Mouse (Mus musculus) thymus, postnatal 4 days (tissue): ENCODE data around the gene Wdr43.
"Not testable (repeated sequence)": the region's sequence is repeated elsewhere in the genome, so short reads cannot be mapped to it uniquely, and the experiment has no call there.

Experiments used
- DNase-seq: peaks from one replicate; pipeline ENCODE4 v3.0.0; 2021

Gene Wdr43

DNA sequence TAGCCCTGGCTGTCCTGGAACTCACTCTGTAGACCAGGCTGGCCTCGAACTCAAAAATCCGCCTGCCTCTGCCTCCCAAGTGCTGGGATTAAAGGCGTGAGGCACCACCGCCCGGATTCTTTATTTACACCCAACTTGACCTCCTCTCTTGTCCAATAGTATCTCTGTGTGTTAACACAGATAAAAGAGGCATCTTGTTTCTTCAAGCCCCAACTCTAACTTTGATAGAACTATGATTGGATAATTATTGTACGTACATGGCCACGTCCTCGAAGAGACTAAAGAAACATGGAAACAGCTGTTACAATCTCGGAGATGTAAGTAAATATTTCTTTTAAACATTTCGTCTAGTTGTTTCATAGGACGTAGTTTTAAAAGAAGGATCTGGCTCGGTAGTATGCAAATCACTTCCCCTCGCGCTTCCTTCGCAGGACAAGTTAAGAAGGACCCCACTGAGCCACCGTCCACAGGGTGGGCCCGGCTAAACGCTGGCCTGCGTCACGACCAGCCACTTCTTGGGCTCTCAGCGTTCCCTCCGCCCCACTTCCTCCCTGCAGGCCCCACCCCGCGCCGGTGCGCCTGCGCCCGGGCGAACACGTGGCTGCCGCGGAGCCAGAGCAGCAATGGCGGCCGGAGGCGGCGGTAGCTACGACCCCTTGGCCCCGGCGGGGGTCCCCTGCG, at the start of gene Wdr43:
Gene Wdr43 (plus strand): TSS at position 258 of the 681 bp plus-strand sequence.
- peak; percentile 95 for DNase-seq

DNA sequence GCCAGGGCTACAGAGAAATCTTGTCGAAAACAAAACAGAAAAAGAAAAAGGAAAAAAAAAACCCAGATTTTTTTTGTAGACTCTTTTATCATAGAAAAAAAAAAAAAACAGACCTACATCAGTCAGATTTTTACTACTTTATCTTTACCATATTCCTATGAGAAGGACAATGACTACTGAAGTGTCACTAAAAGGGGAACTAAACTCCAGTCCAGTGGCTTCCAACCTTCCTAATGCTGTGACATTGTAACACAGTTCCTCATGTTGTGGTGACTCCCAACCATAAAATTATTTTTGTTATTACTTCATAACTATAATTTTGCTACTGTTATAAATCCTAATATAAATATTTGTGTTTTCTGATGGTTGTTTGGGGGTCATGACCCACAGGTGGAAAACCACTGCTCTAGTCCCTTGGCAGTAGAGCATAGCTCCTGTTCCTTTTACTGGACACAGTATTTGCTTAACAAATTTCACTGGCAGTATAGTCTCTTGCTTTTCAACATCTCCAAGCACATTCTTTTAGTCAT, 36.5 kb upstream of the Wdr43 start:
- DNase-seq: no peak

DNA sequence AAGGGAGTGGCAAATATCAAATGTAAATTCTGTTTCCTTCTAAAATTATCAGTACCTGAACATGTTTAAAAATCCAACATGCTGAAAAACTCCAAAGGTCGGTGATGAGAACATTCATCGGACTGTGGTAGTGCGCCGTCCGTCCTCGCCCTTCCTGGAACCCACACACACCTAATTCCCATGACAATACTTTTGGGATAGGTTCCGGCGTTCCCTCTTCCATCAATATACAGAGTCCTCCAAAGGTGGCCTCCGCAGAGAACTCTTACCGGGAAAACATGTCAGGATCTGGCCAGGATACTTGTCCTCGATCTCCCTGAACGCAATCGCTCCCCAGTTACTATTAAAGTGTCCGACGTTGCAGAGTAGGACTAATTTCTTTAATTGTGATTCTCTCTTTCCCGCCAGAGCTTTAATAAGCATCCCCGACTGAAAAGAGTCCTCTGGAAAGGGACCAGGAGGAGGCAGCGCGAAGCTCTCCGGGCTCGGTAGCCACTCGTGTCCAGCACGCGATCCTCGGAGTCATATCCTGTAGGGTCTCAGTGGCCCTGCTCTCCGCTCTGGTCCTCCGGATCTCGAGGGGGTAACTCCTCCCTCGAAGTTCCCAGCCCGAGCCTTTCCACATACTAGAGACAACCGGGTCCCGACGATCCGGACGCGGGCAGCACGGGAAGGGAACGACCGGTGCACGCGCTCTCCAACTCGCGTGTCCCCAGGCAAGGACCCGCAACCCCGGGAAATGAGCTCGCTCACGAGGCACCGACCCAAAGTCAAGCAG, 17.6 kb upstream of the Wdr43 start:
- no peak for DNase-seq

DNA sequence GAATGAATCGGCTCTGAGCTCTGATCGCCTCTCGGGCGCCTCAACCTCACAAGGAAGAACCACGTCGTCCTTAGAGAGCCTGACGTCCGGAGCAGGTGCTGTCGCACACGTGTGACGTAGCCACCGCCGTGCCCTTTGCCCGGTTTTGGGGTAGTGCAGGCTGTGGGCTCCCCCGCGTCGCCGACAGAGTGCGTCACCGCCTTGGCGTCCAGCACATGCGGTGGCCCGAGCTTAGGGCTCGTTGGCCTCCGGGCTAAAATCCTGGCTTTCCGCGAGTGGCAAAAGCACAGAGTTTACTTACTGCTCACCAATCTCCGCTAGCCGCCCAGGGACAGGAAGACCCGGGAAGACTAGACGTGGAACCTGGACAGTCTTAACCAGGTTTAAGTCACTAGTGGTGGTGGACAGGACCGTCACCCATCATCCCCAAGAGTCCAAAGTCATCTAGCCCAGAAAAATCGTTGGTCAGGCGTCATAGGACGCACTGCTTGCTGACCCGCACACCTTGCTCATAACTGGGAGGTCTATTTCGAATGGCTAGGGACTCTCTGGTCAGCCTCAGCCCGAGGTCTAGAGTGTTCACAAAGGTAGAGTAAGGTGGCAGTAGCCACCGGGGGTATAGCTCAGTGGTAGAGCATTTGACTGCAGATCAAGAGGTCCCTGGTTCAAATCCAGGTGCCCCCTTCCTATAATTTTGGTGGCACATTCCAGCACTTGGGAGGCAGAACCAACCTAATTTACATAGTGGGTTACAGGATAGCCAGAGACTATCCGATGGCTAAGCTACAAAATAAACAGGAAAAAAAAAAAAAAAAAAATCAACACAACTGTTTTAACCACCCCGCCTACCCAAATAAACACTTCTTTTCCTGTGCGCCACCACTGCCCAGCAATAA, 16.8 kb upstream of the Wdr43 start:
- DNase-seq: peak; percentile 92

DNA sequence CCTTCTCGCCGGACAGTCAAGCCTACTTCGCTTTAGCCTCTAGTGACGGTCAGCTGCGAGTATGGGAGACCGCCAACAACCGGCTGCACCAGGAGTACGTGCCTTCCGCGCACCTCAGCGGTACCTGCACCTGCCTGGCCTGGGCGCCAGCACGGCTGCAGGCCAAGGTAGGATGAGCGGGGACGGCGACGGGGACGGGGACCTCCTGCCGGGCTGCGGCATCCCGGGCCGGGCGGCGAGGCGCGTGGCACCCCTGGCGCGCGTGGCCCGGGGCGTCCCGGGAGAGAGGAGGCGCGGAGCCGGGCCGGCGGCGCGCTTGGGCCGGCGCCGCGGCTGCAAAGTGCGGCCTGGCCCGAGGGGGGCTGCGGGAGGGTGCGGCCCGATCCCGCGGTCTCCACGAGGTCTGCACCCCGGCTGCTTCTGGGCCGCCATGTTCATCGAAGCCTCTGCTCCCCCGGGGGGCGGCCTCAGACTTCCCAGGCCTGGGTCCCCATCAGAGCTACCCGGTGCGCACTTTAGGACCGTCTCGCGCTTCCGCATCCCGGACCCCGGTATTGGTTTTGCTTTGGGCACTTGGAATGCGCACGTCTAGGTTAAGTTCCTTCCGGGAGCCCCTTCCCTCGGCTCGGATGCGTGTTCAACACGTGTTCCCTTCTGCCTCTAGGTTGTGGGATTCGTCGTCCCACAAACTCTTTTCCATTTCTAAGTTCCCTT, 781 bp downstream of the Wdr43 start:
- DNase-seq: peak; percentile 55

DNA sequence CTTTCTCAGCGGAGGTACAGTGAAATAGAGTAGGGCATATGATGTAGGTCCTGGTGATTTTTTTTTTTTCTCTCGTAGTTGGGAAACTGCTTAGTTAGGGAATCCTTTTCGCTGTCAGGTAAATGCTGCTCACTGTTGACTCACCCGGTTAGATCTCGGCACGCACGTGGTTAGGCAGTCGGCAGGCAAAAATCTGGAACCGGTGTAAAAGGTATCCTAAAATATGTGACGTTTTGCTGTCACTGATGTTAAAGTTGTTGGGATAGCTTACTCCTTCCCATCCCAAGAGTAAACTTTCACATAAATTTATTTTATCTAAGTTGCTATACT, 1.3 kb downstream of the Wdr43 start:
- no peak for DNase-seq

DNA sequence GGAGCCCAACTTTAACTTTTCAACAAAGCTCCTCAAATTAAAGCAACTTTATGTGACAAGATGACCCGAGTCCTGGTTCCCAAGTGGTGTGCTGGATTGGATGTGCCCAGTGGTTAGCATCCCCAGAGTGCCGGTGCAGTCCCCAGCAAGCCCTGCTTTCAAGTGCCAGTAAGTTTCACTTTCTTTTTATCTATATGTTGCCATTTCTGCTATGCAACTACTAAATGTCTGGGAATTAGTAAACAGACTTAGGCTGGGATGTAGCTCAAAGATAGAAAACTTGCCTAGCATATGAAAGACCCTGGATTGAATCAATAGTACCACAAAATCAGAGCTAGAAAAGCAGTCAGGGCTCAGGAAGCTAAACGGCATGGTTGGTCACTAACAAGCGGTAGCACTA, 2.3 kb downstream of the Wdr43 start:
- no peak for DNase-seq

DNA sequence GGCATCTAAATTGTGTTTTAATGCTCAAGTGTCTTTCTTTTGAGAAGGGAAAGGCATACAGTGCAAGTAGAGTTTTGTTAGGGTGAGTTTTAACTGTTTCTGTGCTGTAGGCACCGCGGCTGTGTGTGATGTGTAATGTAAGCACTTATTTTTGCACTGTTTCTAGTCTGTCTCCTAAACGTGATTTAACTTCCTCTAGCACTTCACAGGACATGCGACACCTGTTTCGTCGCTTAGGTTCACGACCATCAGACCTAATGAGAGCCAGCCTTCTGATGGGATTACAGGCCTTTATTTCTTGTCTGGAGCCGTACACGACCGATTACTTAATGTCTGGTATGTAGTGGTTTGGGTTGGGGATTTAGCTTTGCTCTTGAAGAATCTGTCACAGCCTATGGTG, 16.1 kb downstream of the Wdr43 start:
- DNase-seq: no peak

DNA sequence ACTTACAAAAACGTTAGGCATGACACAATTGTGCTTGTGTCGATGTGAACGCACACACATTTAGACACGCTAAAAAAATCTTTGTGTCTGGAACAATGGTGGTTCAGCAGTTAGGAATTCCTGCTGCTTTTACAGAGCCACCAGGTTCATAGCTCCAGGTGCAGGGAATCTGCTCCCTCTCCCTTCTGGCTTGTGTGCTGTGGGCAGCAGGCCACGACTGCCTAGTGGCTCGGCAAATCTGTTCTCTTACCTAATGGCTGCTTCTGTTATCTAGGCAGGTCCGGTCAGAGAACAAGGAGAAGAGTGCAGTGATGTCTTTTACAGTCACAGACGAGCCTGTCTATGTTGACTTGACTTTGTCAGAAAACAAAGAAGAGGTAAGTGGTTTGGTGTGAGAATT, 17.7 kb downstream of the Wdr43 start:
- DNase-seq: no peak

DNA sequence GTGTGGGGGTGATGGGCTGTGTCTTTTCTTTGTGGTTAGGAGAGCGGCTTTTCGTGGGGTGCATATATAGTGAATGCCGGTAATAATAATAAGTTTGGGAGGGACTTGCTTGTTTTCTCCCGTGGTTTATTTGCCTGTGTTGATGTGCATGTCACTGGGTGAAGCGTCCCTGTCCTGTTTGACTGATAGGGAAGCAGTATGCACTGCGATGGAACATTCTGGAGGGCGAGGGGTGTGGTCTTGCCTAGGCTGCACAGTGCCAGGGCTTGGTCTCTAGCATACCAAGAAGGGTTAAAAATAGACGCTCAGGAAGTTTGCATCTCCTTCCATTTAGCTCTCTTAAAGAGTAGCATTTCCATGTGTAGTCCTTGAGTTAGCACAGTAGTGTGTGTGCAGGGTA, 21.1 kb downstream of the Wdr43 start:
- DNase-seq: no peak

DNA sequence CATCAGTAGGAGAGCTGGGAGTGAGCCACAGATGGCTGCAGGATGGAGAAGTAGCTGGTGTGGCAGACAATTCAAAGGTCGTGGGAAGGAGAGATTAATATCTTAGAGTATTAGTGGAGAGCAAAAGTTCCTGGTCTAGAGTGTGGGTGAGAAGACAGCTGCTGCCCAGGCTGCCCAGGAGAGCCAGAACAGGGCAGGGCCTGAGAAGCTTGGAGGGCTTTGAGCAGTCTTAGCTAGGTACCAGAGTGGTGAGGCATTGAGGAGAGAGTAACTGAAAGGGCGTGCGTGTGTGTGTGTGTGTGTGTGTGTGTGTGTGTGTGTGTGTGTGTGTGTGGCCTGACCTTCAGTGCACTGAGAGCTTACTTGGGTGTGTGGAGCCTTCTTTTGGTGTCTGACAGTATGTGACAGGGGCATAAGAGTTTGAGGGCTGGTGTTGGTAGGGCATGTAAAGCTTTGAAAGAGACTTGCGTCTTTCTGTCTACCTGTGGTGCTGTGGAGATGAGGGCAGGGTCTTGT, 22.1 kb downstream of the Wdr43 start:
- no peak for DNase-seq

DNA sequence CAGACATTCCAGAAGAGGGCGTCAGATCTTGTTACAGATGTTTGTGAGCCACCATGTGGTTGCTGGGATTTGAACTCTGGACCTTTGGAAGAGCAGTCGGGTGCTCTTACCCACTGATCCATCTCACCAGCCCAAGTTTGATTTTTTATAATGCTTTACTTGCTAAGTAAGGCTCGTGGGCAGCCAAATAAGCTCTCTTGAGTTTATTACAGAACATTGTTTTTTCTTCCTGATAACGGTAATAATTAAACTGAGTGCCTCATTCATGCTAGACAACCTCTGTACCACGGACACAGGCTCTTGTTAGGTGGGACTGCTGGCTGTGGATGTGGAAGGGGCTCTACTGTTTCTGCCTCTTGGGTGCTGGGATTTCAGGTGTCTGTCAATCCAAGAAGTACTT, 23.4 kb downstream of the Wdr43 start:
- not testable (repeated sequence) for DNase-seq

DNA sequence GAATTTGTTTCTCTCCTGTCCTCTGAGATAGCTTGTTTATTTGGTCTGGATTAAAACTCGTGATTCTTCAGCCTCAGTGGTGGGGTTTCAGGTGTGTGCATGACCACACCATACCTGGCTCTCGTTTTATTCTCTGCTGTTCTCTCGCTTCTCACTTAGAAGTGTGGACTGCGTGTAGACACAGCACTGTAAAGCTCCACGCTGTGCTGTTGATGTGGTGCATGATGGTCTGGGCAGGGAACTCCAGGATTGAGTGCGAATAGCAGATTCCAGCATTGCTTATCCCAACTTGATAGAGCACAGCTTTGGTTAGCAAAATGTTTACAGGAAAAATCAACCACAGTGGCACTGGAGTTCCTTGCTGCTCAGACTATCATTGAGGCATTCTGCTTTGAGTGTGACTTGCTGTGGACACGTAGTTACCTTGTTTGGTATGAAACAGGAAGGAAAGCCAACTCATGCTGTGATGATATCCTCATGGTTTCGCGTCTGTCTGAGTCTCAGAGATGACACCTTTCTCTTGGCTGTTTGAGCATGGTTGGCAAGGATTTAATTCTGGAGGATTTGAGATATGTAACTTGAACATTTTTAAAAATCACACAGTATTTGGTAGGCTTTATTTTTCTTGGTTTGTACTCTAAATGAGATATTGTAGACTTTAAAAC, 24.9 kb downstream of the Wdr43 start:
- no peak for DNase-seq

DNA sequence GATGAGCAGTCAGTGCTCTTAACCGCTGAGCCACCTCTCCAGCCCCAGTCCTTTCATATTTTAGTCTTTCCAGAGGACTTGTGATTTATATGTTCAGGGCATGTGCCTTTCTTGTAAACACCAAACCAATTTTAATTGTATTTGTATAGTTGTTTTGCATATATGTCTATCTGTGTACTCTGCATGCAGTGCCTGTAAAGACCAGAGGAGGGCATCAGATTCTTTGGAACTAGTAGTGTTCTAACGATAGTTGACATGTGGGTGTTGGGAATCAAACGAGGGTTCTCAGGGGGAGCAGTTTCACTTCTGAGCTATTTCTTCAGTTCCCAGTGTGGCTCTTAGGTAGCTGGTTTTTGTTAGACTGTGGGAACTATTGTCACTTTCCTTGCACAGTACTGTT, 26.5 kb downstream of the Wdr43 start:
- DNase-seq: no peak

DNA sequence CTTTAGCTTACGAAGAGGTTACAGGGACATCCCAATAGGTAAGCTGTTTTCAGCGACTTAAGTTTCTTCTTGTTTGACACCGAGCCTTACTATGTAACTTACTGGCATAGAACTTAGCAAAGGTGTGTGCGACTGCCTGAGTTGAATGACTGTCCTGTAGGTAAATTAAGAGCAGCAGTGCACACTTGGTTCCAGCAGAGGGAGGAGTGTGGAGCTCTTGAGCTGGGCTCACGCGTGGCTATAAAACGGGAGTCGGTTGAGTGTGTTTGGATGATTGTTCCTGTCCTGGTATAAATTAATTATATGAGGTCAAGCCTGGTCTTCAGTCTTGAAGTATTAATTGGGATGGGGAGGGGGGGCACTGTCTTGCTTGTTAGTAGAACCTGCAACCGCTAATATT, 34.3 kb downstream of the Wdr43 start:
- DNase-seq: no peak

DNA sequence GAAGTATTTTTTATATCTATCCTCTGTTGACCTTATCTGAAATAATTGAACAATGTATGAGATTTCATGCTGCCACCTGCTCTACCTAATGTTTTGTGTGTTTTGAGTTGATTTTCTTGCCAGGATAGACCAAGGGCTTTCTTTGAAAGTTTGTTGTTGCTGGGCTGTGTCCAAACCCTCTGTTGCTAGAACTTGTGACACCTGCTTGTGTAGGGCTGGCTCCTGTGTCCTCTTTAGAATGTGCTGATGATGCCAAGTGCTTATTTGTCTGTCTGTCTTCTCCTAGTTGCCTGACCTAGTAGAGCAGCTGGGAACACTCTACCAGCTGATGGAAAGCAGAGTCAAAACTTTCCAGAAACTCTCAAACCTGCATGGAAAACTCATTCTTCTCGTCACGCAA, 36.8 kb downstream of the Wdr43 start:
- DNase-seq: no peak

DNA sequence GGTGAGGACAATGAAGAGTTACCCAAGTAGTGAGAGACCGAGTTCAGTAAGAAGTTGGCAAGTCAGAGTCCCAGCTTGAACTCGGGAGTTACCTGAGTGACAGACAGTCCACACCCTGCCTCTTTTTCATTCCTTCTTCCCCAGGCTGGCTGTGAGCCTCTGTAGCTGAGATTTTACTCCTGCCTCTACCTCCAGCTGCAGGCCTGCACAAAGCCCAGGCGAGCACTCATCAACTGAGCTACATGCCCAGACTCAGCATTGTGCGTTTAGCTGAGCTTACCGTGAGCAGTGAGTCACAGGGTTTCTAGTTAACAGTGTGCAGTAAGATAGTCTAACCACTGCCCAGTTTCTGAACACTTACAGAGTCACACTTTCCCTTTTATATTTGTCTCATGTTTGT, 37.2 kb downstream of the Wdr43 start:
- DNase-seq: no peak

DNA sequence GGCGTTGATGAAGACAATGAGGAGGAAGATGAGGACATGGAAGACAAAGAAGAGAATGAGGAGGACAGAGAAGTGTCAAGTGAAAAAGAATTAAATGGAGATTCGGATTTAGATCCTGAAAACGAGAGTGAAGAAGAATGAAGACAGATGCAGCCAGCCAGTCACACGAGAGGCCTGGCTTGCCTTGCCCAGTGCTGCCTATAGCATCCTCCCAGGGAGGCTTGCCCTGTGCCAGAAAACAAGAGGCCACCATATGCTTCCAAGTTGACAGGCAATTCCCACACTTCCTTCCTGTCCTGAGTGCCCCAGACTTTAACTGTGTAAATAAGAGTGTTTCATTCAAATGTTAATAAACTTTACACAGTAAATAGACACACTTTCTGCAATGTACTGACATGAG, 41.8 kb downstream of the Wdr43 start:
- no peak for DNase-seq

DNA sequence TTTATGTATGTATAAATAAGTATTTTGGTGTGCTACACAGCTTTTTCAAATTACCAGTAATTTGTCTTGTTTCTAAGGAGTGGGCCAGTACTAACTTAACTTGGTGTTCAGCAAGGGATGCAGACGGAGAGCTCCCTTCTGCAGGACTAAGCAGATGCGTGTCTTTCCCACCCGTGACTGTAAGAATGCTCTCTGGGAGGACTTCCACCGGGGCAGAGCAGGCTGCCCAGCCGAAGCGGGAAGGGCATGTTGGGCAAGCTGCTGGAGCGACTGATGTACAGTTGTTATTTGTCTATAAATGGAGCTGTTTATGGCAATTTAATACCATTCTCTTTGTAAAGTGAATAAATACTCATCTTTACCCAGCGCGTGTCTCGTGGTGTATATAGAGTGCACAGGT, 43.0 kb downstream of the Wdr43 start:
- no peak for DNase-seq

DNA sequence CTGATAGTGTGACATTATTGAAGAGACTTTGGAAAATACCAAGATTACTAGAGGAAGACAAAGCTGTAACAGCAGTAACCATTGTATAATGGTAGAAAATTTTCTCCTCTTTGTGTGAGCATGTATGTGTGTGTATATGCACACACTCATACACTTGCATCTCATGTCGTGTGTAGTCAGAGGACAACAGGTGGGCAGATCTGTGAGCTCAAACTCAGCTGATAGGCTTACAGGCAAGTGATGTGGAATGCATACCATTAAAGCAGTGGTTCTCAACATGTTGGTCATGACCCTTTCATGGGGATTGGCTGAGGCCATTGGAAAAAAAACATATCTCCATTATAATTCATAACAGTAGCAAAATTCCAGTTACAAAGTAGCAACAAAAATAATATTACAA, 44.7 kb downstream of the Wdr43 start:
- no peak for DNase-seq

DNA sequence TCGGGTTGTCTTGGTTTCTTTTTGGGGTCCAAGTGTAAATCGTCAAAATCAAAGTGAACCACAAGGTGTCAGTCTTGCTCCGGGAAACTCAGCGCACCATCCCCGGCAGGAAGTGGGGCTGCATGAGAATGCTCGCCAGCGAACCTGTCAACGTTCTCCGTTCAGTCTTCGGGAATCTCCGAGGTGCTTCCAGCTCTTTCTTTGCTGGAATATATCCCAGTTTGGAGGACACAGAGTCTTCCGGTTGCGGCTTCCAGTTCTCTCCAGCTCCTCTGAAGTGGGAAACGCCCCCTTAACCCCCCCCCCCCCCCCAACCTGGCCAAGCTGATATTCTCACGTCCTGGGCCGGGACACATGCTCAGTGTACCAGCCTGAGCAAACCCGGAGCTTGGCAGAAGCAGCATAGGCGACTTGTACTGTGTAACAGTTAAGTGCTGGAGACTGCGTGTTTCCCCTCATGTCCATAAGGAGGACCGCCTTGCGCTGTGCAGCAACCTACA, 47.1 kb downstream of the Wdr43 start:
- DNase-seq: peak; percentile 71

DNA sequence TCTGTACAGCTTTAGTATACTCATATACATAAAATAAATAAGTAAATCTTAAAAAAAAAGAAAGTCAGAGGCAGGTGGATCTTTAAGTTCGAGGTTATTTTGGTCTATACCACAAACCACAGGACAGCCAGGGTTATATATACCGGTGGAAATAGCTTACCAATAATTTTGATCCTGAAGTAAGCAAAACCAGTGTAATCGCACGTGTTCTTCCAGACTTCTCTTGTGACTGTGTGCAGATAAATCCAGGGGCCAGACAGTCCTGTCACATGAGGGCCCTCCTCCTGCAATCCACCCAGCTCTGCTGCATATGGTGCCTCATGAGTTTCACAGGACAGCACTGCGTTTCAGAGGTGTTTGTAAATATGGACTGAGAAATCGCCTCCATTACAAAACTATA, 47.8 kb downstream of the Wdr43 start:
- no peak for DNase-seq
